In genomic region chr16:96819649-96820048, GRCm38 (mm10) we compare ENCODE assay signal across 8 mouse cellular contexts.
DNase-seq lines count a peak whose midpoint lies in the region; ATAC-seq and TF ChIP-seq lines count a peak whose summit lies in the region.

No protein-coding gene starts in this region.

- no peak for DNase-seq in Patski (ENCODE audit: low read depth, low spot score)
- peak; percentile 57 for DNase-seq in cerebellum, adult 11-12 months
- DNase-seq in left cerebral cortex, postnatal 14 days (ENCODE audit: low spot score in 2 of 2) = peak; percentile 70 to 79
- peak; percentile 55 for DNase-seq in right cerebral cortex, postnatal 4 days
- peak; percentile 45 for DNase-seq in yolk sac, embryonic 10.5 days (ENCODE audit: low spot score)

- no peaks in the 10 kb centered on the region for H3K9me3 ChIP-seq in forebrain, embryonic 15.5 days
- H3K9me3 ChIP-seq in intestine, postnatal 0 days (ENCODE audit: control insufficient read depth) = no peaks in the 10 kb centered on the region
- H3K9me3 ChIP-seq in midbrain, embryonic 12.5 days = no peaks in the 10 kb centered on the region

- in situ Hi-C loops in Patski (cut with MboI; ENCODE audit: low pct_unique_long_range_greater_than_20kb) = loop anchor here (5.0 to 10.0 kb wide), 2 partner anchors 132 to 465 kb away; no protein-coding TSS in a partner anchor

- ATAC-seq in Patski = peak; percentile 51
- peak; percentile 73 for ATAC-seq in forebrain, embryonic 15.5 days (replicated peaks)
- ATAC-seq in intestine, postnatal 0 days = no peak
- ATAC-seq in midbrain, embryonic 12.5 days (ENCODE audit: low FRiP score, low read depth) = peak; percentile 72

- POLR2A ChIA-PET in Patski (lab: Charles Lee) = no interaction called here

- TF ChIP-seq CTCF in Patski (IDR thresholded peaks at IDR 0.05) = peak; percentile 77
- peak; percentile 86 for TF ChIP-seq CTCF in intestine, postnatal 0 days (IDR thresholded peaks at IDR 0.05; ENCODE audit: low read depth)

- peaks cover 58% of the 10 kb centered on the region for H3K27me3 ChIP-seq in Patski
- no peaks in the 10 kb centered on the region for H3K27me3 ChIP-seq in forebrain, embryonic 15.5 days
- H3K27me3 ChIP-seq in intestine, postnatal 0 days (replicated peaks; ENCODE audit: control insufficient read depth, insufficient read depth, low read length) = no peaks in the 10 kb centered on the region
- H3K27me3 ChIP-seq in midbrain, embryonic 12.5 days = no peaks in the 10 kb centered on the region

- no peak overlapping the region for H3K27ac ChIP-seq in forebrain, embryonic 15.5 days (replicated peaks)
- no peak overlapping the region for H3K27ac ChIP-seq in intestine, postnatal 0 days (ENCODE audit: low read depth, low read length)
- H3K27ac ChIP-seq in midbrain, embryonic 12.5 days (replicated peaks) = no peak overlapping the region

- CTCF ChIA-PET in Patski (lab: Charles Lee) = interaction anchor here (0.6 to 2.4 kb wide), 4 partner anchors 8 to 473 kb away, joined by 3 to 9 read pairs (median 4); no protein-coding TSS in a partner anchor

- WGBS in forebrain, embryonic 15.5 days = 27% methylated on average over 16 of the region's 16 CpGs
- 29% methylated on average over 16 of the region's 16 CpGs for WGBS in intestine, postnatal 0 days
- 30% methylated on average over 16 of the region's 16 CpGs for WGBS in midbrain, embryonic 12.5 days

- H3K4me2 ChIP-seq in forebrain, embryonic 15.5 days (replicated peaks) = no peak overlapping the region
- H3K4me2 ChIP-seq in intestine, postnatal 0 days (replicated peaks; ENCODE audit: low read depth) = no peak overlapping the region
- no peak overlapping the region for H3K4me2 ChIP-seq in midbrain, embryonic 12.5 days (replicated peaks)

- no peak overlapping the region for H3K4me3 ChIP-seq in forebrain, embryonic 15.5 days
- H3K4me3 ChIP-seq in intestine, postnatal 0 days (ENCODE audit: low read depth, low read length) = no peak overlapping the region
- no peak overlapping the region for H3K4me3 ChIP-seq in midbrain, embryonic 12.5 days

- H3K36me3 ChIP-seq in forebrain, embryonic 15.5 days = no peaks in the 10 kb centered on the region
- H3K36me3 ChIP-seq in intestine, postnatal 0 days (ENCODE audit: control insufficient read depth, insufficient read depth) = no peaks in the 10 kb centered on the region
- H3K36me3 ChIP-seq in midbrain, embryonic 12.5 days = no peaks in the 10 kb centered on the region

- intact Hi-C loops in left cerebral cortex, postnatal 14 days (cut with DNase I) = loop anchor here (5.0 kb wide), 1 partner anchor 132 kb away; no protein-coding TSS in a partner anchor

- H3K4me1 ChIP-seq in forebrain, embryonic 15.5 days = no peaks in the 10 kb centered on the region
- no peaks in the 10 kb centered on the region for H3K4me1 ChIP-seq in intestine, postnatal 0 days (replicated peaks; ENCODE audit: control insufficient read depth, insufficient read depth, low read length)
- H3K4me1 ChIP-seq in midbrain, embryonic 12.5 days = no peaks in the 10 kb centered on the region

- H3K9ac ChIP-seq in forebrain, embryonic 15.5 days (replicated peaks) = no peak overlapping the region
- H3K9ac ChIP-seq in intestine, postnatal 0 days (ENCODE audit: low read depth, low read length) = no peak overlapping the region
- H3K9ac ChIP-seq in midbrain, embryonic 12.5 days (replicated peaks) = no peak overlapping the region
